Mouse (Mus musculus): ENCODE results near the gene Actn2.

Gene Actn2

GRCm38 (mm10) chr13:12317191-12317765 is 23.3 kb downstream of the Actn2 start:
- DNase-seq (ENCODE audit: low read depth, low spot score): no peak

- no peak for DNase-seq (ENCODE audit: low read depth, low spot score)
These were observed 26.4 kb downstream of the Actn2 start for GRCm38 (mm10) chr13:12314173-12314572.

GRCm38 (mm10) chr13:12311930-12312492 is 28.5 kb downstream of the Actn2 start:
- no peak for DNase-seq (ENCODE audit: low read depth, low spot score)

- no peak for DNase-seq (ENCODE audit: low read depth, low spot score)
These were observed 29.2 kb downstream of the Actn2 start for GRCm38 (mm10) chr13:12311371-12311770.

GRCm38 (mm10) chr13:12309446-12309845 is 31.1 kb downstream of the Actn2 start:
- DNase-seq (ENCODE audit: low read depth, low spot score): no peak

GRCm38 (mm10) chr13:12308878-12309277 is 31.7 kb downstream of the Actn2 start:
- DNase-seq (ENCODE audit: low read depth, low spot score): no peak

- DNase-seq (ENCODE audit: low read depth, low spot score): no peak
These were observed 32.1 kb downstream of the Actn2 start for GRCm38 (mm10) chr13:12308473-12308872.

GRCm38 (mm10) chr13:12307286-12307685 is 33.3 kb downstream of the Actn2 start:
- no peak for DNase-seq (ENCODE audit: low read depth, low spot score)

- DNase-seq (ENCODE audit: low read depth, low spot score): no peak
These were observed 35.0 kb downstream of the Actn2 start for GRCm38 (mm10) chr13:12305540-12305939.

GRCm38 (mm10) chr13:12304991-12305390 is 35.6 kb downstream of the Actn2 start:
- no peak for DNase-seq (ENCODE audit: low read depth, low spot score)

GRCm38 (mm10) chr13:12297777-12298176 is 42.8 kb downstream of the Actn2 start:
- no peak for DNase-seq (ENCODE audit: low read depth, low spot score)

- DNase-seq (ENCODE audit: low read depth, low spot score): no peak
These were observed 43.9 kb downstream of the Actn2 start for GRCm38 (mm10) chr13:12296701-12297100.

- DNase-seq (ENCODE audit: low read depth, low spot score): no peak
These were observed 46.8 kb downstream of the Actn2 start for GRCm38 (mm10) chr13:12293810-12294209.

GRCm38 (mm10) chr13:12290700-12291099 is 49.9 kb downstream of the Actn2 start:
- no peak for DNase-seq (ENCODE audit: low read depth, low spot score)

GRCm38 (mm10) chr13:12284528-12284927 is 56.0 kb downstream of the Actn2 start:
- no peak for DNase-seq (ENCODE audit: low read depth, low spot score)

- DNase-seq (ENCODE audit: low read depth, low spot score): no peak
These were observed 56.7 kb downstream of the Actn2 start for GRCm38 (mm10) chr13:12283826-12284225.

- DNase-seq (ENCODE audit: low read depth, low spot score): no peak
These were observed 65.8 kb downstream of the Actn2 start for GRCm38 (mm10) chr13:12274721-12275120.

- no peak for DNase-seq (ENCODE audit: low read depth, low spot score)
These were observed 66.3 kb downstream of the Actn2 start for GRCm38 (mm10) chr13:12274220-12274619.

GRCm38 (mm10) chr13:12272953-12273352 is 67.6 kb downstream of the Actn2 start:
- DNase-seq (ENCODE audit: low read depth, low spot score): peak; percentile 55

- no peak for DNase-seq (ENCODE audit: low read depth, low spot score)
These were observed 72.6 kb downstream of the Actn2 start for GRCm38 (mm10) chr13:12267971-12268370.

GRCm38 (mm10) chr13:12267097-12267496 is 73.5 kb downstream of the Actn2 start:
- DNase-seq (ENCODE audit: low read depth, low spot score): no peak

- DNase-seq (ENCODE audit: low read depth, low spot score): no peak
These were observed 76.6 kb downstream of the Actn2 start for GRCm38 (mm10) chr13:12263996-12264395.

- DNase-seq (ENCODE audit: low read depth, low spot score): no peak
These were observed 79.1 kb downstream of the Actn2 start for GRCm38 (mm10) chr13:12261505-12261904.
